Mouse (Mus musculus): ENCODE data around the gene Nos1ap.

DNA sequence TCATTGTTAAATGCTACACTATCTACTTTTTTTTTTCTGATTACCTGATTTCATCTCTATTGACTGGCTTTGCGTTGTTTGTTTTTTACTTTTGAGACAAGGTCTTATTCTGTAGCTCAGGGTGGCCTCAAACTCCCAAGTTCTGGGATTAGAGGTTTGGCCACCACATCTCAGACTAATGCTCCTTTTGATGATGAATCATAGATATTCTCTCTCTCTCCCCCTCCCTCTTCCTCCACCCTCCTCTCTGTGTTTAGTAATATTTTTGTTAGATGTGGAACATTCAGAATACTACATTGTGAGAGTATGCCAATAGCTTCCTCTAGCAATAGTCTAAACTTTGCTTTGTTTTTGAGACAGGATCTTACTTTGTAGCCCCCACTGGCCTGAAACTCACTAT, 33.8 kb upstream of the Nos1ap start:
- TF ChIP-seq POLR2A (IDR thresholded peaks at IDR 0.05; ENCODE audit: low read depth, low read length) = no peak
- TF ChIP-seq CTCF (conservative IDR thresholded peaks at IDR 0.05; ENCODE audit: insufficient read depth, insufficient read length, low read depth, low read length) = no peak
